In genomic region chr9:64253021-64253904, GRCm38 (mm10) we compare ENCODE assay signal across 8 mouse cellular contexts. TPM values are rescaled to one million over a fixed set of nuclear protein-coding genes. Genes with fewer than 3 reads are reported as not detected.
DNase-seq lines count a peak whose midpoint lies in the region; ATAC-seq and TF ChIP-seq lines count a peak whose summit lies in the region.

TSS of gene Map2k1 (minus strand) at chr9:64253631.

- peak within 1 kb of the TSS; percentile 93 for H3K9ac ChIP-seq in heart, embryonic 15.5 days
- peak within 1 kb of the TSS; percentile 86 for H3K9ac ChIP-seq in liver, embryonic 14.5 days (replicated peaks)
- H3K9ac ChIP-seq in neural tube, embryonic 11.5 days (ENCODE audit: low read length): peak within 1 kb of the TSS; percentile 82
- H3K9ac ChIP-seq in stomach, postnatal 0 days (ENCODE audit: low read length): peak within 1 kb of the TSS; percentile 89

- peaks cover 9% of the 10 kb centered on the region for H3K36me3 ChIP-seq in forebrain, embryonic 10.5 days (replicated peaks)
- no peaks in the 10 kb centered on the region for H3K36me3 ChIP-seq in heart, embryonic 15.5 days
- H3K36me3 ChIP-seq in liver, embryonic 14.5 days (replicated peaks; ENCODE audit: control insufficient read depth, insufficient read depth, low read depth): no peaks in the 10 kb centered on the region
- H3K36me3 ChIP-seq in neural tube, embryonic 11.5 days (ENCODE audit: control insufficient read depth, insufficient read depth, low read length): no peaks in the 10 kb centered on the region
- H3K36me3 ChIP-seq in stomach, postnatal 0 days (ENCODE audit: control insufficient read depth, insufficient read depth, low read length): no peaks in the 10 kb centered on the region

- TF ChIP-seq EP300 in liver, embryonic 14.5 days (IDR thresholded peaks at IDR 0.05; ENCODE audit: low read depth): no peak
- no peak for TF ChIP-seq EP300 in stomach, postnatal 0 days (optimal IDR thresholded peaks at IDR 0.05)

- peak within 1 kb of the TSS; percentile 92 for H3K4me3 ChIP-seq in forebrain, embryonic 10.5 days
- H3K4me3 ChIP-seq in heart, embryonic 15.5 days: peak within 1 kb of the TSS; percentile 91
- H3K4me3 ChIP-seq in liver, embryonic 14.5 days (ENCODE audit: insufficient read depth in 1 of 2, low read depth in 2 of 2, low read length in 2 of 2): peak within 1 kb of the TSS; percentile 82 to 94
- peak within 1 kb of the TSS; percentile 87 for H3K4me3 ChIP-seq in neural tube, embryonic 11.5 days (ENCODE audit: low read depth, low read length)
- peak within 1 kb of the TSS; percentile 95 for H3K4me3 ChIP-seq in stomach, postnatal 0 days (ENCODE audit: low read depth, low read length)

- DNase-seq in CD8-positive naive resting alpha-beta T cell, adult 2 months (ENCODE audit: low read depth in 2 of 2, low spot score in 2 of 2): peak; percentile 99
- peak; percentile 100 for DNase-seq in c-Kit-positive CD71-negative TER-119-negative erythroid progenitor cells, embryonic 14.5 days (ENCODE audit: low read depth)
- DNase-seq in forebrain, embryonic 10.5 days (ENCODE audit: extremely low spot score, low spot score): peak; percentile 100
- DNase-seq in kidney, postnatal 25 days: peak; percentile 100
- peak; percentile 98 to 99 (median 98) for DNase-seq in liver, embryonic 14.5 days (ENCODE audit: low read depth in 3 of 3, low spot score in 3 of 3)
- DNase-seq in neural tube, embryonic 11.5 days (ENCODE audit: low spot score): peak; percentile 100
- DNase-seq in stomach, postnatal 0 days (ENCODE audit: low spot score): peak; percentile 100

- WGBS in forebrain, embryonic 10.5 days: under 1% methylated on average over 89 of the region's 89 CpGs
- WGBS in heart, embryonic 15.5 days: under 1% methylated on average over 88 of the region's 89 CpGs
- 0% methylated on average over 86 of the region's 89 CpGs for WGBS in liver, embryonic 14.5 days (ENCODE audit: insufficient replicate concordance)
- WGBS in neural tube, embryonic 11.5 days: under 1% methylated on average over 86 of the region's 89 CpGs
- WGBS in stomach, postnatal 0 days: under 1% methylated on average over 87 of the region's 89 CpGs

- peak; percentile 97 for ATAC-seq in heart, embryonic 15.5 days (replicated peaks; ENCODE audit: insufficient number of reproducible peaks, insufficient read depth, low FRiP score, low read depth)
- ATAC-seq in liver, embryonic 14.5 days (ENCODE audit: insufficient read depth): peak; percentile 93
- peak; percentile 96 for ATAC-seq in neural tube, embryonic 11.5 days (ENCODE audit: insufficient read depth, low FRiP score, low TSS enrichment)
- peak; percentile 95 for ATAC-seq in stomach, postnatal 0 days (ENCODE audit: low FRiP score, low TSS enrichment)

- peak; percentile 95 for TF ChIP-seq CTCF in liver, embryonic 14.5 days (IDR thresholded peaks at IDR 0.05; ENCODE audit: low read depth)
- TF ChIP-seq CTCF in stomach, postnatal 0 days (IDR thresholded peaks at IDR 0.05; ENCODE audit: low read depth): peak; percentile 92

- peaks cover 38% of the 10 kb centered on the region for H3K4me1 ChIP-seq in forebrain, embryonic 10.5 days
- H3K4me1 ChIP-seq in heart, embryonic 15.5 days (replicated peaks): peaks cover 19% of the 10 kb centered on the region
- peaks cover 9 to 12% of the 10 kb centered on the region in 2 experiments for H3K4me1 ChIP-seq in liver, embryonic 14.5 days (replicated peaks; ENCODE audit: control insufficient read depth in 2 of 2, insufficient read depth in 2 of 2, low read length in 1 of 2)
- peaks cover 5% of the 10 kb centered on the region; the same call in 1 of the 2 replicates for H3K4me1 ChIP-seq in neural tube, embryonic 11.5 days (ENCODE audit: control insufficient read depth, insufficient read depth, low read length)
- H3K4me1 ChIP-seq in stomach, postnatal 0 days (replicated peaks; ENCODE audit: control insufficient read depth, insufficient read depth): peaks cover 3% of the 10 kb centered on the region; the same call in 1 of the 2 replicates

- peak within 1 kb of the TSS; percentile 68 for H3K4me2 ChIP-seq in heart, embryonic 15.5 days
- peak within 1 kb of the TSS; percentile 98 for H3K4me2 ChIP-seq in liver, embryonic 14.5 days (ENCODE audit: low read depth)
- peak within 1 kb of the TSS; percentile 78 for H3K4me2 ChIP-seq in neural tube, embryonic 11.5 days (ENCODE audit: low read depth)
- H3K4me2 ChIP-seq in stomach, postnatal 0 days (replicated peaks; ENCODE audit: low read depth): peak within 1 kb of the TSS; percentile 84

- no peaks in the 10 kb centered on the region for H3K9me3 ChIP-seq in forebrain, embryonic 10.5 days
- no peaks in the 10 kb centered on the region for H3K9me3 ChIP-seq in heart, embryonic 15.5 days (replicated peaks)
- H3K9me3 ChIP-seq in liver, embryonic 14.5 days (ENCODE audit: control insufficient read depth, low read length): no peaks in the 10 kb centered on the region
- H3K9me3 ChIP-seq in neural tube, embryonic 11.5 days (ENCODE audit: control insufficient read depth, low read length): no peaks in the 10 kb centered on the region
- H3K9me3 ChIP-seq in stomach, postnatal 0 days (ENCODE audit: control insufficient read depth, low read length): no peaks in the 10 kb centered on the region

- H3K27ac ChIP-seq in forebrain, embryonic 10.5 days: peak within 1 kb of the TSS; percentile 94
- peak within 1 kb of the TSS; percentile 93 for H3K27ac ChIP-seq in heart, embryonic 15.5 days
- H3K27ac ChIP-seq in liver, embryonic 14.5 days: peak within 1 kb of the TSS; percentile 76
- peak within 1 kb of the TSS; percentile 75 for H3K27ac ChIP-seq in neural tube, embryonic 11.5 days (ENCODE audit: low read depth, low read length)
- H3K27ac ChIP-seq in stomach, postnatal 0 days (replicated peaks): peak within 1 kb of the TSS; percentile 93

- no peaks in the 10 kb centered on the region for H3K27me3 ChIP-seq in forebrain, embryonic 10.5 days (ENCODE audit: poor library complexity, severe bottlenecking)
- H3K27me3 ChIP-seq in heart, embryonic 15.5 days: no peaks in the 10 kb centered on the region
- H3K27me3 ChIP-seq in liver, embryonic 14.5 days (ENCODE audit: control insufficient read depth, insufficient read depth, low read length): no peaks in the 10 kb centered on the region
- H3K27me3 ChIP-seq in neural tube, embryonic 11.5 days (ENCODE audit: control insufficient read depth, insufficient read depth, low read length): no peaks in the 10 kb centered on the region
- no peaks in the 10 kb centered on the region for H3K27me3 ChIP-seq in stomach, postnatal 0 days (ENCODE audit: control insufficient read depth, insufficient read depth, low read length)

RNA-seq across cellular contexts. Expression of gene Map2k1, which starts in this region (rescaled TPM):
- polyA plus RNA-seq in forebrain, embryonic 10.5 days (2016; fragmentation: Nextera tagmentation; extraction: Ambion mirVana): 74.9 and 81.7 TPM in 2 replicates
- 78.3 and 80.8 TPM in 2 replicates for polyA plus RNA-seq in heart, embryonic 15.5 days (2015; fragmentation: Nextera tagmentation; extraction: Ambion mirVana)
- polyA plus RNA-seq in liver, embryonic 14.5 days (2012; rRNA removed): 11.7 and 13.5 TPM in 2 replicates
- polyA plus RNA-seq in liver, embryonic 14.5 days (2014; fragmentation: Nextera tagmentation; extraction: Ambion mirVana): 24.9 and 25.7 TPM in 2 replicates
- 81.0 and 84.5 TPM in 2 replicates for polyA plus RNA-seq in neural tube, embryonic 11.5 days (2014; fragmentation: Nextera tagmentation; extraction: Ambion mirVana)
- 84.1 and 85.0 TPM in 2 replicates for polyA plus RNA-seq in stomach, postnatal 0 days (2015; fragmentation: Nextera tagmentation; extraction: Ambion mirVana)

Comparison
In these comparisons a context has a peak if more than half of its experiments do, and no peak if none do; other contexts are left out.
1. Peak in every context shown above with its lines: DNase-seq, ATAC-seq, H3K4me3 ChIP-seq and H3K27ac ChIP-seq.